Mouse (Mus musculus) G1E (cell line): ENCODE results near the gene Ube2c.

ENCODE experiments used
- CTCF ChIP-seq: IDR thresholded peaks from 2 replicates; pipeline ENCODE4 v1.5.1; 2012; ENCODE audit warnings: low read depth, low read length, inconsistent platforms, mixed read lengths
- GATA1 ChIP-seq: IDR thresholded peaks from 2 replicates; pipeline ENCODE4 v1.6.1; 2012; ENCODE audit warnings: borderline replicate concordance, low read length, inconsistent platforms, mixed read lengths
- POLR2AphosphoS5 ChIP-seq: IDR thresholded peaks from 2 replicates; pipeline ENCODE4 v1.6.1; 2012; ENCODE audit warnings: low read depth, low read length, inconsistent platforms; ENCODE audit not compliant: insufficient replicate concordance

DNA sequence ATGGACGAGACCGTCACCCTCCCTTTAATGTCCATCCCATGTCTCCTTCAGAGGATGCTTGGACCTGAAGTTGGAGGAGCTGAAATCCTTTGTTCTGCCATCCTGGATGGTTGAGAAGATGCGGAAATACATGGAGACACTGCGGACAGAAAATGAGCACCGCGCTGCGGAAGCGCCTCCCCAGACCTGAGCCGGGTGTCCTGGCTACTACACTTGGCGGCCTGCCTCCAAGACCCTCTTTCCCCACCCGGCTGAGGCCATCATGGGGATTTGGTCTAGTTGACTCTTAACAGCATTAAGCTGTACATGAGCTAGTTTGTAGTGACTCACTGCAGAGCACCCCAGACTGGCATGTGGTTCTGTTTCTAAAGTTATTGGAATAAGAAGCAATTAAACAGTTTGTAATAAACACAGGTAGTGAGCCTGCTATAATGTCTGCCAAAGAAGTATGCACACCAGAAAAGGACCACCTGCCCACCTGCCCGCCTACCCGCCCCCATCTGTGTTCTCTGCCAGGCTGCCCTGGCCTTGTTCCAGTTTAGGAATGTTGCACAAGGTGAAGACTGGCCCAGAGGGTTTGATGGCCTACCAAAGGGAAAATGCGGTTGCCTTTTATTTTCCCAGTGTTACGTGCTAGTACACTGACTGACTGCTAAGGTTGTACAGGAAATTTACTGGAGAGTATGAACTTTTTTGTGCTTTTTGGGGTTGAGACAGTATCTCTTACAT lies 1.7 kb upstream of the Ube2c start:
- TF ChIP-seq CTCF (no peak), POLR2AphosphoS5 (no peak), GATA1 (no peak)
